Mouse (Mus musculus) yolk sac, embryonic 10.5 days (tissue): ENCODE measurements around the gene Skiv2l.
A peak's percentile ranks its signal among the peaks of the same experiment; 100 is the strongest.
"Not testable (repeated sequence)": the region's sequence is repeated elsewhere in the genome, so short reads cannot be mapped to it uniquely, and the experiment has no call there.

Source experiments
- DNase-seq: peaks from one replicate; pipeline ENCODE4 v3.0.0-alpha.2; 2017; ENCODE audit warnings: low spot score

Skiv2l gene

DNA sequence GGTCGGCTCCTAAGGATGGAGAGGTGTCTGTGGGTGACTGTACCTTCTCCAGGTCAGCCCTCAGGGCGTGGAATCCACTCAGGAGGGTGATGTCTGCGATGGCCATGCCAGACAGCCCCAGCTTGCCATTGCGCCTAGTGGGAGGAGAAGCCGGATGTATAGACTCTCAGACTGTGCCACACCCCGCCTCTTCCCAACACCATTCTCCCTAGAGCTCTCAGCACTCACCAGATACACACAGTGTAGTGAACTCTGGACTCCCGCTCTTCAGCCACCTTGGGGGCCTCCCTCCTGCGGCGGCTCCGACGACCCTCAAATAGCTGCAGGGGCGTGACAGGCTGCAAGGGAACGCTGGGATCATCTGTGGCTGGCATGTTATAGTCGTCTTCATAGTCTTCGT is 38.7 kb downstream of the Skiv2l start:
- DNase-seq, result peak; percentile 50

DNA sequence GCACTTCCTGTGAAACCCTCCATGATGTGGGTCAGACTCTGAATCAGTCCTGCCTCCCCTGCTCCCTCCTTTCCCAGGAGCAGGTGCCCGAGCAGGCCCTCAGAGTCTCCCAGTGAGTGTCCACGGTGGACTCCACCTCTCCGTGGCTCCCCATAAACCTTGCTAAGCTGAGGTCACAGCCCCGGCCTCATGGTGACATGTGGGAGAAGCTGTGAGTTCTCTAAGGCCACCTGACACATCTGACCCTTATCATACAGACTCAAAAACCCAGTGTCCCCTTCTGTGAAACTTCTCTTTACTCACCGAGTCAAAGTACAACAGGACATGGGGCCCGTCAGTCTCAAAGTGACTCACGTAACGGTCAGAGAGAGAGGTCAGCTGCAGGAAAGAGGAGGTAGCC is 39.2 kb downstream of the Skiv2l start:
- DNase-seq, result not testable (repeated sequence)

DNA sequence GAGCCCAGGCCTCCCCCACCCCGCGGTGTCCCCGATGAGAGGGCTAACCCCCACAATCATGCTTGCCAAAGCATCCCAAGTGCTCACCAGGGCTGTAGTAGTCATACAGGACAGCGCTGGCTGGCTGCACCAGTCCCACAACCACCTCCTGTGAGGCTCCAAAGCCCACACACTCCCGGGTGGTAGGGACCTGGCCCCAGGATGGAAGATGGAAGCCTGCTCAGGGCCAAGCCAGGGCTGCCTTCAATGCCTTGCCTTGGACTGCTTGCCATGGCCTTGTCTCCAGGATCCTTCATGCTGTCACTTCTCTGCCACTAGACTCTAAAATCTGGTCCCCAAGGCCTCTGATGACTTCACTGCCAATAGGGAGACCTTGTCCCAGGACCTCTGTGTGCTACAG is 39.6 kb downstream of the Skiv2l start:
- DNase-seq, result not testable (repeated sequence)

DNA sequence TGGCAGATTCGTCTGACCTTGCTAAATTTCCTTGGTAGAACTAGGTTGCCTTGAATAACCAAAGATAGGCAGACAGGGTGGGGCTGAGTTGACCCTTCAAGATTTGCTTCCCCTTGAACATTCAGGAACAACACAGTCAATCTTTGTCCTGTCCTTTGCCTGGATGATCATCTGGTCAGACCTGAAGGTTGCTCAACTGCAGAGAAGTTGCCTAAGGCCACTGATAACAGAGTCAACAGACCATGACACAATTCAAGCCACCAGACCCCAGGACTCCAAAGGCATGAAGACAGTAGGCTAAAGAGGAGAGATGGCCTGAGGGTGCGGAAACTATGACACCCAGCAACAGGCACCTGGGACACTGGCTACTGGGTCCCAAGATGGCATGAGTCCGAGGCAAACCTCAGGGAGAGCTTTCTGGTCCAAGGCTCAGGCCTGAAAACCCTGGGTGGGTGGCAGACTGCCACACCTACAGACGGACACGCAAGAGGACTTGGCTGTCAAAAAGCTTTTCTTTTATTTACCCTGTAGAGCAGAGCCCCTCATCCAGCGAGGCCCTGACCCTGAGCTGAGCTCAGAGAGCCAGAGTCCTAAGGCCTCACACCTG is 41.3 kb downstream of the Skiv2l start:
- DNase-seq, result peak; percentile 74

DNA sequence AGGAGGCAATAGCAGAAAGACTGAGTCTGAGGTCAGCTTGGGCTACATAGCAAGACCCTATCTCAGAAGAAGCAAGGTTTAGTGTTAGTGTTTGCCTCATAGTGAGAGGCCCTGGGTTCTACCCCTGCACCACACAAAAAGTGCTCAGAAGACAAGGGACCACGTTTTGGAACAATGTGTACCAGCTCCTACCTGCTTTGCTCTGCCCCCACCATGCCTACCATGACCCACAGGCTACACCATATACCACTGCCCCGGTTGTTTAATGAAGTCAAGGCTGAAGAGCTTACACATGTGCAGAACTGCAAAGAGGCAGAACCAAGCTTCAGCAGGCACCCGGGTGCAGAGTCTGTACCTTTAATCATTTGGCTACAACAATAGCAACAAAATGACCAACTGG is 42.8 kb downstream of the Skiv2l start:
- no peak for DNase-seq

DNA sequence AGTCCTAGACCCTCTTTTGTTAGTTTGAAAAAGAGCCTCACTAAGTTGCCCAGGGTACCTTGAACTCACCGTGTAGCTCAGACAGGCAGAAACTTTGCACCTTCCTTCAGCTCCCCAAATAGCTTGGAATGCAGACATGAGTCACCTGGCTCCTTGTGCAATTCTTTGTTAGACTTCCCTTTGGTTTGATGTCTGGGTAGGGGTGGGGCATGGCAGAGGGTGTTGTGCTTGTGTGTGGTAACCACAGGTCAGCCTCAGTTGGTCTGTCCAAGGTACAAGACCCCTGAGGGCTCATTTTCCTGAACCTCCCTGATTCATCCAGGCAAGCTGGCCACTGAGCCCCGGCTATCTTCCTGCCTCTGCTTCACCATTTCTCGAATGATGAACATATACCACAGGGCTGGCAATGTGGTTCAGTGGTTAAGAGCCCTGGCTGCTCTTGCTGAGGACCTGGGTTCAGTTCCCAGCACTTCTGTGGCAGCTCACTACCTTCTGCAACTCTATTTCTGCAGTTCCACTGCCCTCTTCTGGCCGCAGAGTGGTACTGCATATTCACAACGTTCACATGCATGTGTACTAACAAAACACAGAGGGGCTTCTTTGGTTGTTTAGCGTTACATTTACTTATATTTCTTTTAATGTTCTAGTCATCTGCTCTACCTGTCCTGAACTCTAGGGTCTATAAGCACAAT is 45.0 kb downstream of the Skiv2l start:
- peak; percentile 16 for DNase-seq

DNA sequence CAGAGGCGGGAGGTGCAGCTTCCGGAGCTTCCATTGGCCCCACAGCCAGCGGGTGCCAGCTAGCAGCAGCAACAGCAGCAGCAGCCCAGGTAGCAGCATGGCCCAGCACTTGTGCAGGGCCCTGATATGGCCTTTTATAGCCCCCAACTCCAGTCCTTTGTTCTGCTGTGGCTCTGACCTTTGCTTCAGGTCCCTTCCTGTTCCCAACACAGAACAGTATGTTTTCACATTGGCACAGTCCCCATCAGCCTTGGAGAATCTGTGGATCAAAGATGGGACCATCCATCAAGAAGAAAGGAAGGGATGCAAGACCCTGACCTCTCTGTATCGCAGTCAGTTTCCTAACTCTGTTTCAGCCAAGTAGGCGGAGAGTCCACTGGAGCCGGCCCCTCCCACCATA is 45.7 kb downstream of the Skiv2l start, which contains the start of gene Cyp21a1:
Gene Cyp21a1 (minus strand): TSS at position 261 of the 400 bp plus-strand sequence.
- DNase-seq, result not testable (repeated sequence)

DNA sequence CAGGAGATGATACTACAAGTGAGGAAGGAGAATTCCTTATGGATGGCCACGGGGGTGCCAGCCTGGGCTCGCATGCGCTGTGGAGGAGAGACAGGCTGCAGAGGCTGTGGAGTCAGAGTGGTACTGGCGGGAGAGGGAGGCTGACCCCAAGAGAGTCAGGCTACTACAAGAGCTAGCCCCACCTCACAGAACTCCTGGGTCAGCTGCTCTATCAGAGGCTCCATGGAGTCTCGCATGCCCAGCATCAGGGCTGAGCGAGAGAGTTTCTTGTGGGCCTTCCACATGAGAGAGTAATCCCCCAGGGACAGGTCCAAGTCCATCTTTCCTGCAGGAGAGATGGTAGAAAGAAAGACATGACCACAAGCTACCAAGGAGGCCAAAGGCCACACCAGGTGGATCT is 46.6 kb downstream of the Skiv2l start:
- not testable (repeated sequence) for DNase-seq

DNA sequence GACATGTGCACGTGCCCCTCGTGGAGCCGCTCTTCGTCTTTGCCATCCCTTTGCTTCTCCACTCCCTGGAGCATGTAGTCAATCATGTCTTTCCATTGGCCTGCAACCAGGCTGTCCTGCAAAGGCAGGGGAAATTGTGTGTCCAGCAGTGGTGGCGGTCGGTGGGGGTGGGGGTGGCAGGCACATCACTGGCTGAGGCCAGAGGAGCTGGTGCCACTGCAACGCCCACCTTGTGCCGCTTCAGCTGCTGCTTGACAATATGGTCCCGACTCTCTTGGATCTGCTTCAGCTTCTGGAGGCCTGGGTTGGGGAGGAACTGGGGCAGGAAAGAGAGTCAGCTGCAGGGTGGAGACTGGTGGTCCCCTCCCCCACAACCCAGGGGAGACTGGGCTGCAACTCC is 47.3 kb downstream of the Skiv2l start:
- not testable (repeated sequence) for DNase-seq

DNA sequence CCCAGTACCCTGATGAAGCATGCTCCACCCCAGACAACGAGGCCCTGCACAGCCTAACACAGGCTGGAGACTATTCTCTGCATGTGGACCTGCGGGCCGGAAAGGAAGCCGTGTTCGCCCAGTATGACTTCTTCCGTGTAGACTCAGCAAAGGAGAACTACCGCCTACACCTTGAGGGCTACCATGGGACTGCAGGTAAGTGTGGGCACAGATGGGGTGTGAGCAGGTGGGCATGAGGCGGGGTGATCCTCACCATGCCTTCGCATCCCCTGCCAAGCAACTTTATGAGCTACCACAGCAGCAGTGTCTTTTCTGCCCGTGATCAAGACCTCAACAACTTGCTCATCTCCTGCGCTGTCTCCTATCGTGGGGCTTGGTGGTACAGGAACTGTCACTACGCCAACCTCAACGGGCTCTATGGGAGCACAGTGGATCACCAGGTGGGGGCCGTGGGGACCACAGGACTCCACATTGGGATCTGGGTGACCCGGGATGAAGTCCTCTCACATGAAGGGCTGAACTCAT is 49.2 kb downstream of the Skiv2l start:
- not testable (repeated sequence) for DNase-seq

DNA sequence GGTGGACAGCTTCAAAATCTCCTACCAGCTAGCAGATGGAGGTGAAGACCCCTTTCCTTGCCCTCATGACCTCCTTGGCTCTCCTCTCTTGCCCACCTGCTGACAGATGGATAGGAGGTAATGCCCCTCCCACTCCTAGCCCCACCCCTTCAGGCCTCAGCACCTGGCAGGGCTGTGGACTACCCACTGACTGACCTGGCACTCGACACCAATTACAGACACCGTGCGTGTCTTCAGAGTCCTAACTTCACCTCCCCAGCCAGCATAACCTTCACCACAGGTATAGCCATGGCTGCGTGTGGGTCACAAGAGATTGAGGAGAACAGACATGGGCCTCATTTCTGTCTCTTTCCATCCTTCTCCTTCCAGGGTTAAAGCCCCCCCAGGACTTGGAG is 50.5 kb downstream of the Skiv2l start:
- no peak for DNase-seq

DNA sequence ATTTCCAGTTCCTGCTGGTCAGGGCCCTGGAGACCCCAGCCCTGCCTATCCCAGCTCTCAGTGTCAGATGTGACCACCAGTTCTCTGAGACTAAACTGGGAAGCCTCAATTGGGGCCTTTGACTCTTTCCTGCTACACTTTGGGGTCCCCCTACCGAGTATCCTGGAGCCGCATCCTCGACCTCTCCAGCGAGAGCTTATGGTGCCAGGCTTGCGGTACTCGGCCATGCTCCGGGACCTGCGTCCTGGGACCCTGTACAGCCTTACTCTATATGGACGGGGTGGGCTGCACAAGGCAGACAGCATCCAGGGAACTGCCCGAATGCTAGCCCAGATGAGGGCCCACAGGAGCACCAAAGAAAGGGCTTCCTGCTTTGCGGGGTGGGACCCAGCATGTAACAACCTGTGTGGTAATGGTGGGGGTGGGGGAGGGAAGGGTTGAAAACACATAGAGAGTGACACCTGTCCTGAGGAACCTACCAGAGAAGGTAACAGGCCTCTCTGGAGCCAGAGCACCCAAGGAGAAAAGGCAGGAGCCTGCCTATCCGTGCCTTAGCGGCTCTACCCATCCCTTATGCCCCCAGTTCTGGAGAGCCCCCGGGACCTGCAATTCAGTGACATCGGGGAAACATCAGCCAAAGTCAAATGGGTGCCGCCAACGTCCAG is 51.0 kb downstream of the Skiv2l start:
- DNase-seq, result no peak

DNA sequence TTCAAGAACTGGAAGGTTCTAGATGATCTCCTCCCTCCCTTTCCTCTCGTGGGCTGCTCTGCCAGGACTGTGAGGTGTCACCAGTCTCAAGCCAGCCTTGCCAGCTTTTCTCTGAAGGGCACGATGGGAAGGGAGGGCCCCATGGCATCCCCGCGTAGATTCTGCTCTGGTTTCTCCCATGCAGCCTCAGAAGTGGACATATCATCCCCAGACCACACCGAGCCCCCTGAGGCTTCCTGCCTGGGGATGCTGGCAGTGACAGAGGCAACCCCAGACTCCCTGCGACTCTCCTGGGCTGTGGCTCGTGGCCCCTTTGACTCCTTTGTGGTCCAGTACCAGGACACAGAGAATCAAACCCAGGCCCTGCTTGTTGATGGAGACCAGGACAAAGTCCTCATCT is 51.9 kb downstream of the Skiv2l start:
- DNase-seq, result not testable (repeated sequence)

DNA sequence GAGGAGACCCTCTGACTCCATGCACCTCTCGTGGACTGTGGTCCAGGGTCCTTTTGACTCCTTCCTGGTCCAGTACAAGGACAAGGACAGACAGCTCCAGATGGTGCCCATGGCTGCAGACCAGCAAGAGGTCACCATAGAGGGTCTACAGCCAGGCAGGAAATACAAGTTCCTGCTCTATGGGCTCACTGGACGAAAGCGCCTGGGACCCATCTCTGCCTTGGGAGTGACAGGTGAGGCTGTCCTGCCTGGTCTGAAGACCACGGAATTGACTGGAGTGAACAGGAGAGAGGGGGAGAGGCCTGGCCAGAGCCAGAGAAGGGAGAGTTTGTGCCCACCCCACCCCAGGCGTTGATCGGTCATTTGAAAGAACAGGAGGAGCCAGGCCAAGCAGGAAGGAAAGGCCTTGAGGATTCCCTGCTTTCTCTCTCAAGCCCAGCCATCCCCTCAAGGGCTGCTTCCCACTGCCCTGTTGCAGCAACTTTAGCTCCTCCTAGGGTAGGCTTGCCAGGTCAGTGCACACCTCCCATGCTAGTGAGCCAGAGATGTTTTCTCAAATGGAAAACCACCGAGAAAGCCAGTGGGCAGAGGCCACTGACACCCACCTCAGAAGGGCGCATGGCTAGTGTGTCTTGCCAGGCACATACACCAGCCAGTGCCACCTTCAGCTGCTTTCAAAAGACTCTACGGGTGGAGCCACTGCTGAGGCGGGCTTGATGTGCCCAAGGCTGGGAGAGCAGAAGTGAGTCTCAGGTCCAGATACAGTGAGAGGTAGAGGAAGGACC is 52.6 kb downstream of the Skiv2l start:
- DNase-seq, result not testable (repeated sequence)

DNA sequence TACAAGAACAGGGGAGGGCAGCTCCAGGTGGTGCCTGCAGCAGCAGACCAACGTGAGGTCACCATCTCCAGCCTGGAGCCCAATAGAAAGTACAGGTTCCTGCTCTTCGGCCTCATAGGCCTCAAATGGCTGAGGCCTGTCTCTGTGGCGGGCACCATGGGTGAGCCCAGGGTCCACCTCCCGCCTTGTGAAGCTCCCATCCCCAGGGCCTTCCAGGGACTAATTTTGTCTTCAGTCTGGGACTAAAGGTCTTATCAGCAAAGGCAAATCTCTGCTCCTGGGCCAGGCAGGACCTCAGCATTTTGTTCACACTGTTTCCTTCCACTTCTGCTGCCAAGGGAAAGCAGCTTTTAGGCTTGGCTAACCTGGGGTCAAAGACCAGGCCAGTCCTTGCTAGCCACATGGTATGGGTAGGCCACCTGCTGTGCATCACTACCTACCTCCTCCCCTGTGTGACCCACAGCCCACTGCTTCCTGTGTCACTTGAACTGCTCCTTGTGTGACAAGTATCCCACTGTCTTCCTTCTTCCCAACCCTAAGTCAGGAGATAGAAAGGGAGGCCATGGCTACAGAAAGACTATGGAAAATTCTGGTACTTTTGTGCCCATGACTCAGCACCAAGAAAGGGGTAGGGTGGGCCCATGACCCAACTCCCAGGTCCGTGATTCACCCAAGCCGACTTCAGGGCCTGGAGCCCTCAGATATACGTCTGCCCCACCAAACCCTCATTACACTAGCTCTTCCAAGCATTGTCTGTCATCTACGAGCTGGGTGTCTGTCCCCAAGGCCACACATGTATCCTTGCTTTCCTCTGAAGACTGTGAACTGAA is 53.5 kb downstream of the Skiv2l start:
- no peak for DNase-seq

DNA sequence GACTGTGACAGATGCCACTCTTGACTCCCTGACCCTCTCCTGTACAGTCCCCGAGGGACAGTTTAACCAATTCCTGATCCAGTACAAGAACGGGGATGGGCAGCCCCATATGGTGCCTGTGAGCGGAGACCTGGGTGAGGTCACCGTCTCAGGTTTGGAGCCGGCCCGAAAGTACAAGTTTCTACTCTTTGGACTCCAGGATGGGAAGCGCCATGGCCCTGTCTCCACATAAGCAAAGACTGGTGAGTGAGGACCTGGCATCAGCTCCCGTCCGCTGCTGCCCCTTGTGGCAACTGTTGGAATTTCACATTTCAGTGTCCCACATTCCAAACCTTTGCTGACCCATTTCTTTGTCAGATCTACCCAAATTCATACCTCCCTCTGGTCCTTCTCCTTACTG is 54.4 kb downstream of the Skiv2l start:
- no peak for DNase-seq

DNA sequence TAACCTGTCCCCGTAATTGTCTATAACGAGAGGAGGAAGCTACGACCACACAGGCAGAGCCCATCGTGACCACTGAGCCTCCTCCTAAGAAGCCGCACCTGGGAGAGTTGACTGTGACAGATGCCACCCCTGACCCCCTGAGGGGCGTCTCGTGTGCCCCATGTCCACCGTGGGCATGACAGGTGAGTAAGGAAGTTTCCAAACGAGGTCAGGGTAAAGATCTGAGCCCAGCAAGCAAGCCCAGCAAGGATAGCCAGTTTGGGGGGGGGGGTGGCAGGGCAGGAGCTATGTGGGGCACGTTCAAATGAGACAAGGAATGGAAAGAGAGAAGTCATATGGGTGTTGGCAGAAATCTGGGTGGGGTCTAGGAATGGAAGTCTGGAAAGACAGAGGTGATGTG is 55.0 kb downstream of the Skiv2l start:
- DNase-seq, result no peak
